Mouse (Mus musculus): Measurements from ENCODE around the gene Fgfr1op2. TPM values are rescaled to one million over a fixed set of nuclear protein-coding genes. Genes with fewer than 3 reads are reported as not detected.
"Not testable (repeated sequence)": the region's sequence is repeated elsewhere in the genome, so short reads cannot be mapped to it uniquely, and the experiment has no call there.

Gene Fgfr1op2
- polyA plus RNA-seq, 1 experiment = 71.5 TPM

GRCm38 (mm10) chr6:146550421-146550820, 26.6 kb upstream of the Fgfr1op2 start:
- no peak for TF ChIP-seq EP300 (IDR thresholded peaks at IDR 0.05; ENCODE audit: insufficient read depth, low read depth, low read length)
- no peak for TF ChIP-seq POLR2A (IDR thresholded peaks at IDR 0.05; ENCODE audit: insufficient read depth, low read length)
- no peak for TF ChIP-seq CTCF (IDR thresholded peaks at IDR 0.05; ENCODE audit: low read depth, low read length)
- Histone ChIP-seq H3K4me3 (ENCODE audit: low read depth, low read length) (no peak overlapping the region), H3K9me3 (replicated peaks; ENCODE audit: control insufficient read depth, insufficient read depth, low read length, poor library complexity, severe bottlenecking) (no peaks in the 10 kb centered on the region), H3K27me3 (ENCODE audit: control insufficient read depth, insufficient read depth, low read length, poor library complexity, severe bottlenecking) (no peaks in the 10 kb centered on the region), H3K27ac (ENCODE audit: insufficient read depth, low read length) (no peak overlapping the region), H3K4me1 (ENCODE audit: control insufficient read depth, insufficient read depth, low read length) (no peaks in the 10 kb centered on the region), H3K9ac (ENCODE audit: low read depth, poor library complexity, severe bottlenecking) (no peak overlapping the region), H3K36me3 (ENCODE audit: control insufficient read depth, insufficient read depth, low read length, poor library complexity, severe bottlenecking) (peaks cover 43% of the 10 kb centered on the region)

- no peak overlapping the region for H3K4me3 ChIP-seq (ENCODE audit: low read depth, low read length)
- no peak overlapping the region for H3K27ac ChIP-seq (ENCODE audit: insufficient read depth, low read length)
- TF ChIP-seq POLR2A (IDR thresholded peaks at IDR 0.05; ENCODE audit: insufficient read depth, low read length) = no peak
- TF ChIP-seq EP300 (IDR thresholded peaks at IDR 0.05; ENCODE audit: insufficient read depth, low read depth, low read length) = no peak
- TF ChIP-seq CTCF (IDR thresholded peaks at IDR 0.05; ENCODE audit: low read depth, low read length) = no peak
- no peaks in the 10 kb centered on the region for H3K4me1 ChIP-seq (ENCODE audit: control insufficient read depth, insufficient read depth, low read length)
- H3K9ac ChIP-seq (ENCODE audit: low read depth, poor library complexity, severe bottlenecking) = no peak overlapping the region
- H3K27me3 ChIP-seq (ENCODE audit: control insufficient read depth, insufficient read depth, low read length, poor library complexity, severe bottlenecking) = no peaks in the 10 kb centered on the region
- peaks cover 50% of the 10 kb centered on the region for H3K36me3 ChIP-seq (ENCODE audit: control insufficient read depth, insufficient read depth, low read length, poor library complexity, severe bottlenecking)
- H3K9me3 ChIP-seq (replicated peaks; ENCODE audit: control insufficient read depth, insufficient read depth, low read length, poor library complexity, severe bottlenecking) = no peaks in the 10 kb centered on the region
These were observed 25.7 kb upstream of the Fgfr1op2 start for GRCm38 (mm10) chr6:146551326-146551725.

GRCm38 (mm10) chr6:146562461-146562860, 14.5 kb upstream of the Fgfr1op2 start:
- not testable (repeated sequence) for H3K27ac ChIP-seq (ENCODE audit: insufficient read depth, low read length); H3K9me3 ChIP-seq (replicated peaks; ENCODE audit: control insufficient read depth, insufficient read depth, low read length, poor library complexity, severe bottlenecking); H3K4me1 ChIP-seq (ENCODE audit: control insufficient read depth, insufficient read depth, low read length); H3K4me3 ChIP-seq (ENCODE audit: low read depth, low read length); H3K9ac ChIP-seq (ENCODE audit: low read depth, poor library complexity, severe bottlenecking); H3K27me3 ChIP-seq (ENCODE audit: control insufficient read depth, insufficient read depth, low read length, poor library complexity, severe bottlenecking)
- peaks cover 23% of the 10 kb centered on the region for H3K36me3 ChIP-seq (ENCODE audit: control insufficient read depth, insufficient read depth, low read length, poor library complexity, severe bottlenecking)

GRCm38 (mm10) chr6:146572073-146572472, 4.9 kb upstream of the Fgfr1op2 start:
- no peaks in the 10 kb centered on the region for H3K9me3 ChIP-seq (replicated peaks; ENCODE audit: control insufficient read depth, insufficient read depth, low read length, poor library complexity, severe bottlenecking)
- TF ChIP-seq CTCF (IDR thresholded peaks at IDR 0.05; ENCODE audit: low read depth, low read length) (no peak), POLR2A (IDR thresholded peaks at IDR 0.05; ENCODE audit: insufficient read depth, low read length) (no peak), EP300 (IDR thresholded peaks at IDR 0.05; ENCODE audit: insufficient read depth, low read depth, low read length) (no peak)
- H3K4me3 ChIP-seq (ENCODE audit: low read depth, low read length) = no peak overlapping the region

GRCm38 (mm10) chr6:146577310-146578109, 507 bp downstream of the Fgfr1op2 start, which contains the start of gene Ints13:
TSS of gene Ints13 (minus strand) at chr6:146577835.
- no peaks in the 10 kb centered on the region for H3K27me3 ChIP-seq (ENCODE audit: control insufficient read depth, insufficient read depth, low read length, poor library complexity, severe bottlenecking)
- H3K4me1 ChIP-seq (ENCODE audit: control insufficient read depth, insufficient read depth, low read length) = peaks cover 3% of the 10 kb centered on the region
- H3K9me3 ChIP-seq (replicated peaks; ENCODE audit: control insufficient read depth, insufficient read depth, low read length, poor library complexity, severe bottlenecking) = no peaks in the 10 kb centered on the region
- H3K9ac ChIP-seq (ENCODE audit: low read depth, poor library complexity, severe bottlenecking) = peak within 1 kb of the TSS; percentile 88
- peak within 1 kb of the TSS; percentile 98 for H3K4me3 ChIP-seq (ENCODE audit: low read depth, low read length)
- peak; percentile 86 for TF ChIP-seq POLR2A (IDR thresholded peaks at IDR 0.05; ENCODE audit: insufficient read depth, low read length)
- TF ChIP-seq EP300 (IDR thresholded peaks at IDR 0.05; ENCODE audit: insufficient read depth, low read depth, low read length) = peak; percentile 57; the same call in 1 of the 2 replicates
- no peak for TF ChIP-seq CTCF (IDR thresholded peaks at IDR 0.05; ENCODE audit: low read depth, low read length)
- peak within 1 kb of the TSS; percentile 62 for H3K27ac ChIP-seq (ENCODE audit: insufficient read depth, low read length)
- peaks cover 7% of the 10 kb centered on the region for H3K36me3 ChIP-seq (ENCODE audit: control insufficient read depth, insufficient read depth, low read length, poor library complexity, severe bottlenecking)

More at GRCm38 (mm10) chr6:146572073-146572472, 4.9 kb upstream of the Fgfr1op2 start:
- Histone ChIP-seq H3K4me1 (ENCODE audit: control insufficient read depth, insufficient read depth, low read length) (peaks cover 1% of the 10 kb centered on the region), H3K9ac (ENCODE audit: low read depth, poor library complexity, severe bottlenecking) (no peak overlapping the region), H3K27ac (ENCODE audit: insufficient read depth, low read length) (no peak overlapping the region), H3K36me3 (ENCODE audit: control insufficient read depth, insufficient read depth, low read length, poor library complexity, severe bottlenecking) (peaks cover 7% of the 10 kb centered on the region), H3K27me3 (ENCODE audit: control insufficient read depth, insufficient read depth, low read length, poor library complexity, severe bottlenecking) (no peaks in the 10 kb centered on the region)

- Histone ChIP-seq H3K36me3 (ENCODE audit: control insufficient read depth, insufficient read depth, low read length, poor library complexity, severe bottlenecking) (peaks cover 7% of the 10 kb centered on the region), H3K27ac (ENCODE audit: insufficient read depth, low read length) (peak overlapping the region; percentile 28; the same call in 1 of the 2 replicates), H3K27me3 (ENCODE audit: control insufficient read depth, insufficient read depth, low read length, poor library complexity, severe bottlenecking) (no peaks in the 10 kb centered on the region), H3K9me3 (replicated peaks; ENCODE audit: control insufficient read depth, insufficient read depth, low read length, poor library complexity, severe bottlenecking) (no peaks in the 10 kb centered on the region), H3K9ac (ENCODE audit: low read depth, poor library complexity, severe bottlenecking) (peak overlapping the region; percentile 88), H3K4me1 (ENCODE audit: control insufficient read depth, insufficient read depth, low read length) (peaks cover 3% of the 10 kb centered on the region), H3K4me3 (ENCODE audit: low read depth, low read length) (peak overlapping the region; percentile 98)
- TF ChIP-seq CTCF (IDR thresholded peaks at IDR 0.05; ENCODE audit: low read depth, low read length) (no peak), EP300 (IDR thresholded peaks at IDR 0.05; ENCODE audit: insufficient read depth, low read depth, low read length) (no peak), POLR2A (IDR thresholded peaks at IDR 0.05; ENCODE audit: insufficient read depth, low read length) (no peak)
These were observed 1.1 kb downstream of the Fgfr1op2 start for GRCm38 (mm10) chr6:146578111-146578531.
